Mouse (Mus musculus) heart, postnatal 0 days (tissue): Measurements from ENCODE around the gene Tspan18. TPM values are rescaled to one million over a fixed set of nuclear protein-coding genes. Genes with fewer than 3 reads are reported as not detected.

Source experiments
- ATAC-seq: fragments of 200-750 bp; cut with Nextera tagmentation; 2 replicates; pipeline ENCODE4 v1.8.0; 2017; ENCODE audit warnings: low read depth, moderate number of reproducible peaks, moderate library complexity; ENCODE audit not compliant: insufficient read depth
- DNase-seq: peaks from one replicate; pipeline ENCODE4 v3.0.0-alpha.2; 2016; ENCODE audit warnings: low spot score
- H3K27ac ChIP-seq: fragments of 300-500 bp; sonication (generic); 2 replicates; pipeline ENCODE4 v1.5.1; 2014; ENCODE audit warnings: low read depth, mild to moderate bottlenecking
- H3K27me3 ChIP-seq: fragments of 300-500 bp; sonication (generic); 2 replicates; pipeline ENCODE4 v1.6.1; 2014; ENCODE audit warnings: low read length, mixed read lengths; ENCODE audit not compliant: control insufficient read depth, insufficient read depth
- H3K36me3 ChIP-seq: fragments of 300-500 bp; sonication (generic); replicated peaks from 2 replicates; pipeline ENCODE4 v1.6.1; 2014; ENCODE audit warnings: low read length, mixed read lengths; ENCODE audit not compliant: control insufficient read depth, insufficient read depth
- H3K4me1 ChIP-seq: fragments of 300-500 bp; sonication (generic); 2 replicates; pipeline ENCODE4 v1.6.1; 2014; ENCODE audit warnings: antibody characterized with exemption; ENCODE audit not compliant: control insufficient read depth, insufficient read depth
- H3K4me2 ChIP-seq: fragments of 300-500 bp; sonication (generic); 2 replicates; pipeline ENCODE4 v1.6.1; 2014; ENCODE audit warnings: low read depth, mild to moderate bottlenecking, low read length, moderate library complexity
- H3K4me3 ChIP-seq: fragments of 300-500 bp; sonication (generic); 2 replicates; pipeline ENCODE4 v1.5.1; 2014; ENCODE audit warnings: low read depth, low read length
- H3K9ac ChIP-seq: fragments of 300-500 bp; sonication (generic); replicated peaks from 2 replicates; pipeline ENCODE4 v1.6.1; 2014; ENCODE audit warnings: low read depth, low read length, mixed read lengths
- H3K9me3 ChIP-seq: fragments of 300-500 bp; sonication (generic); replicated peaks from 2 replicates; pipeline ENCODE4 v1.6.1; 2016; ENCODE audit warnings: low read length; ENCODE audit not compliant: control insufficient read depth
- CTCF ChIP-seq: IDR thresholded peaks from 2 replicates; pipeline ENCODE4 v1.5.1; 2016; ENCODE audit warnings: antibody characterized with exemption, control low read depth, low read depth
- EP300 ChIP-seq: IDR thresholded peaks from 2 replicates; pipeline ENCODE4 v1.6.1; 2016; ENCODE audit warnings: antibody characterized with exemption, low read depth
- WGBS: fragments of 180-500 bp; shearing (Covaris S2); extraction: QIAGEN DNeasy Blood & Tissue Kit; methylation state at CpG from one replicate; pipeline ENCODE4 v1.1.7; 2014; 5-methylcytosine and 5-hydroxymethylcytosine counted together
- polyA plus RNA-seq: library from polyadenylated mRNA; unstranded; fragments of >200 nt; fragmentation: Nextera tagmentation; extraction: Ambion mirVana; gene quantifications from 2 replicates; pipeline ENCODE4 v1.2.1, GENCODE M21; 2015
- total RNA-seq: library from RNA; depleted of rRNA; stranded (reverse); fragments of >200 nt; gene quantifications from 2 replicates; pipeline ENCODE4 v1.2.3, GENCODE M21; 2014; ENCODE audit warnings: low replicate concordance

The Tspan18 gene
- total and polyA plus RNA-seq, 2 experiments from 2014 or later = 39.8 to 64.4 TPM

DNA sequence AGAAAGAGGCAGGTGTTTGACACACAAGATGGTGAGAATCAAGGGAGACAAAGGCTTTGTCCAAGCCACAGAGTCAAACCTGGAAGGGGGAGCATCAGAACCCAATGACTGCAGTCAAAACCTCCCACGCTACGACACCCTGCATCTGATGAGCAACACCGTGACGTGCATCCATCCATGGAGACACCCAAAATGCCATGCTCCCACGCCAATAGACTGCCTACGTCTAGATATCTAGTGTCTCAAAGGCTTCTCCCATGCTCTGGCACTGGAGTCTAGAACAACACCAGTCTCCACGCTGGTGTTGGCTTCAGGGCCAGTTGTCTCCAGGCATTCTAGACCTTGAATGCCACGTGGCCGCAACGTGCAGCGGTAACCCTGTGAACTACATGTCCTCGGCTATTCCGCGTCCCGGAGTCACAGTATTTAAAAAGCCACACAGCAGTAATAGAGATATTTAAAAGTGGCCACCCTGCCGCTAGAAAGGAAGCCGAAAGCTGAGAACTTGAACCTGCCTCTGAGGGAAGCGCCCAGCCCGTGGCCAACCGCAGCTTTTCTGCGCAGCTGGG lies 15.4 kb downstream of the Tspan18 start:
- Histone ChIP-seq H3K4me2 (no peak overlapping the region), H3K9ac (no peak overlapping the region), H3K36me3 (no peaks in the 10 kb centered on the region; the same call in 1 of the 2 replicates), H3K4me1 (peaks cover 31% of the 10 kb centered on the region), H3K4me3 (no peak overlapping the region), H3K27ac (no peak overlapping the region), H3K9me3 (no peaks in the 10 kb centered on the region), H3K27me3 (no peaks in the 10 kb centered on the region)
- DNase-seq = no peak
- TF ChIP-seq CTCF (no peak), EP300 (no peak)
- no peak for ATAC-seq
- 93% methylated on average over 21 of the region's 21 CpGs for WGBS

DNA sequence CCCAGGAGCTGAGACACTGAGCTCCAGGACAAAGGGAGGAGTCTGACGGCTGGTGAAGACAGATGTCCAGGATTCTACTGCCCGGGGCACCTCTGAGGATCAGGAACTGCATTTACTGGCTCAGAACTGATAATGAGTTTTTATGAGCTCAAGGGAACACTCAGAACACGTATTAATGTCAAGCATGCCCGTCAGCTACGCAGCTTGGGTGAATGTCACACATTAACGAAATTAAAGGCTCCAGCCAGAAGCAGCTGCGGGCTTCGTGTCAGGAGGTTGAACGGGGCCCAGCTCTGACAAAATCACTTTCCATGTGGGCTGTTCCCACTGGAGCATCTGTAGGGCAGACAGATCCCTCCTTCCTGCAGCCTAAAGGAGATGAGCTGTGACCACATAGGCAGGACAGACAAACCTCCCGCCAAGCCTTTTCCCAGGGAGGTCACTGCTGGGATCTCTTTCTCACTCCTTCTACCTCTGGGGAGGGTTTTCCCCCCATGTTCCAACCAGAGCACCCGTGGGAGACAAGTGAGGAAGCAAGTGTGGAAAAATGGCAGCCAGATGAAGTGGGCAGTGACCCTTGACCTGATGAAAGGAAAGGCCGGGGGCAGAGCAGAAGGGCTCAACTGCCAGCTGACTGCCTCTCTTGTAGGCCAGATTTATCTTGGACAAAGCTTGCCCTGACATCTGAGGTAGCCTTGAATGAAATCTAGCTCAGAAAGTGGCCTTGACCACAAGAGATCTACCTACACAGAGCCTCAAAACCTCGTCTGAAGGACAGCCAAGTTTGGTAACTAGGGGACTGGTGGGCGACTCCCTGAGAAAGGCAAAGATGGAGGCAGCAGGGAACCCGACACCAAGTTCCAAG lies 20.3 kb downstream of the Tspan18 start:
- TF ChIP-seq EP300 (no peak), CTCF (no peak)
- Histone ChIP-seq H3K4me3 (no peak overlapping the region), H3K27ac (peak overlapping the region; percentile 49), H3K4me2 (no peak overlapping the region), H3K36me3 (no peaks in the 10 kb centered on the region), H3K9ac (no peak overlapping the region), H3K4me1 (peaks cover 71% of the 10 kb centered on the region), H3K9me3 (no peaks in the 10 kb centered on the region), H3K27me3 (no peaks in the 10 kb centered on the region)
- WGBS = 35% methylated on average over 15 of the region's 15 CpGs
- no peak for ATAC-seq
- no peak for DNase-seq

DNA sequence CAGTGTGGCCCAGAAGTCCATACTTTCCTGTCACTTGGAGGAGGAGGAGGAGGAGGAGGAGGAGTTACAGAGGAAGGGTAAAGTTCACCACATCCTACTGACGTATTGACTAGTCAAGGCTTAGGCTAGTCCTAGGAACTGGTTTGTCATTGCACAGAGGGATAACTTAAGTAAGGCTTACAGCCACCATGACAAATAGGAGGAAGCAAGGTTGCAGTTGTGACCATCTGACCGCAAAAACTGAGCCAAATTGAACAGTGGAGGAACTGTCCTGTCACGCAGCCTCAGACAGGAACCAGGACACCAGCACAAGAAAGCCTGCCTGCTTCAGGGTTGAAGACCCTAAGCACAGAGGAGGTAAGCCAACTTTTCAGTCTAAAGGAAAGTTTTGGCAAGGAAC lies 21.8 kb downstream of the Tspan18 start:
- Histone ChIP-seq H3K36me3 (peaks cover 8% of the 10 kb centered on the region; the same call in 1 of the 2 replicates), H3K27ac (no peak overlapping the region), H3K4me3 (no peak overlapping the region), H3K4me1 (peaks cover 65% of the 10 kb centered on the region), H3K4me2 (no peak overlapping the region), H3K27me3 (no peaks in the 10 kb centered on the region), H3K9ac (no peak overlapping the region), H3K9me3 (no peaks in the 10 kb centered on the region)
- no peak for TF ChIP-seq CTCF
- no peak for TF ChIP-seq EP300
- DNase-seq (no peak), ATAC-seq (no peak)
- 58% methylated on average over 3 of the region's 3 CpGs for WGBS

DNA sequence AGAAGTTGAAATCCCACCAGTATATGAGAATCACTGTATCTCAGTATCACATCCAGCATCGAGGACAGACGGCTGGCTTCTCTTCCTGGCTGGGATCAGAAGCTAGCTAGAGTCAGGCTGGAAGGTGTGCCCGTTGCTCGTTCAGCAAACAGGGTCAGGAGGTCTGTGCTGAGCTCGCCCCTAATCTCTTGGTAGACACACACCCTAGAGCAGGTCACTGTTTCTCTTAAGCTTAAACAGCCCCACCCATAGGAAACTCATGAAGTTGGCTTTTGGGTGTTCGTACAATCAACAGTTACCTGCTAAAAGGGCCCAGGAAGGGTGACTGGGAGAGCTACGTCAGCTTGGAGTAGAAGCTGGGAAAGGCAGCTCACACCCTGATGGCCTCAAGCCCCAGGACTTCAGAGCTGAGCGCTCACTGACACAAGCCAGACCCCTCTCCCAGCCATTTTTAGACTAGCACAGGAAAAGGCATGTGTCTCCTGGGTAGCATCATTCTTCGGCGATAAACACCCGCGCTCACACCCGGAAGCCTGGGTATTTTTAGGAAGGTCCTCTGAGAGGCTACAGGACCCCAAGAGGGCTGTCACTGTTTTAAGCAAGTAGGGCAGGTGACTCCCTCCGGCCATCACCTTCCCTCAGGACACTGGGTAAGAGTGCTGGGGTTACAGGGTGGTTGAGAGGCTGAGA lies 24.4 kb downstream of the Tspan18 start:
- peak overlapping the region; percentile 91 for H3K27ac ChIP-seq
- 0 out of 2 replicates have a peak overlapping the region, but pooled peaks have one; percentile 4 for H3K4me2 ChIP-seq
- ATAC-seq (peak; percentile 94), DNase-seq (peak; percentile 89)
- H3K4me1 ChIP-seq = peaks cover 60% of the 10 kb centered on the region
- TF ChIP-seq EP300 = peak; percentile 91
- no peak for TF ChIP-seq CTCF
- no peaks in the 10 kb centered on the region for H3K9me3 ChIP-seq
- 17% methylated on average over 14 of the region's 14 CpGs for WGBS
- peaks cover 8% of the 10 kb centered on the region; the same call in 1 of the 2 replicates for H3K36me3 ChIP-seq
- no peaks in the 10 kb centered on the region for H3K27me3 ChIP-seq
- H3K9ac ChIP-seq = no peak overlapping the region
- H3K4me3 ChIP-seq = no peak overlapping the region

DNA sequence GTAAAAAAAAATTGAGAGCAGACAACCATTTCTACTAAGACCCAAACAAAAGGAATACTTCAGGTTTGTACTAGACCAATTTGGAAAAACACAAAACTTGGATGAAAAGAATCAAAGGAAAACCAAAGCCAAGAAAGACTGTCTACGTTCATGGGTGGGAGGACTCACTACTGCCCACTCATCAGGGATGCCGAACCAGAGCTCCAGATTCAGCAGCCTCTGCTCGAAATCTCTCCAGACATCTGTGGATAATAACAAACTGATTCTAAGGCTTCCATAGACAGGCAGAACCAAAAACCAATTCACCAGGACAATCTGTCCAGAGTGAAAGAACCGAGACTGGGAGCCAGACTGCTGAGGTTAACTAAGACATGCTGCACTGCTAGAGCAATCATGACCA lies 27.4 kb downstream of the Tspan18 start:
- H3K9me3 ChIP-seq = no peaks in the 10 kb centered on the region
- ATAC-seq (no peak), DNase-seq (no peak)
- 82% methylated on average over 4 of the region's 4 CpGs for WGBS
- H3K9ac ChIP-seq = no peak overlapping the region
- H3K27ac ChIP-seq = no peak overlapping the region
- H3K4me1 ChIP-seq = peaks cover 47% of the 10 kb centered on the region
- H3K4me2 ChIP-seq = no peak overlapping the region
- H3K4me3 ChIP-seq = no peak overlapping the region
- TF ChIP-seq EP300 (no peak), CTCF (no peak)
- peaks cover 8% of the 10 kb centered on the region; the same call in 1 of the 2 replicates for H3K36me3 ChIP-seq
- H3K27me3 ChIP-seq = no peaks in the 10 kb centered on the region
